Mouse (Mus musculus): Measurements from ENCODE around the gene Srrt. TPM values are rescaled to one million over a fixed set of nuclear protein-coding genes. Genes with fewer than 3 reads are reported as not detected.

Gene Srrt
- polyA plus RNA-seq (2015; fragmentation: Nextera tagmentation; extraction: Ambion mirVana) = 145 and 155 TPM in 2 replicates

DNA sequence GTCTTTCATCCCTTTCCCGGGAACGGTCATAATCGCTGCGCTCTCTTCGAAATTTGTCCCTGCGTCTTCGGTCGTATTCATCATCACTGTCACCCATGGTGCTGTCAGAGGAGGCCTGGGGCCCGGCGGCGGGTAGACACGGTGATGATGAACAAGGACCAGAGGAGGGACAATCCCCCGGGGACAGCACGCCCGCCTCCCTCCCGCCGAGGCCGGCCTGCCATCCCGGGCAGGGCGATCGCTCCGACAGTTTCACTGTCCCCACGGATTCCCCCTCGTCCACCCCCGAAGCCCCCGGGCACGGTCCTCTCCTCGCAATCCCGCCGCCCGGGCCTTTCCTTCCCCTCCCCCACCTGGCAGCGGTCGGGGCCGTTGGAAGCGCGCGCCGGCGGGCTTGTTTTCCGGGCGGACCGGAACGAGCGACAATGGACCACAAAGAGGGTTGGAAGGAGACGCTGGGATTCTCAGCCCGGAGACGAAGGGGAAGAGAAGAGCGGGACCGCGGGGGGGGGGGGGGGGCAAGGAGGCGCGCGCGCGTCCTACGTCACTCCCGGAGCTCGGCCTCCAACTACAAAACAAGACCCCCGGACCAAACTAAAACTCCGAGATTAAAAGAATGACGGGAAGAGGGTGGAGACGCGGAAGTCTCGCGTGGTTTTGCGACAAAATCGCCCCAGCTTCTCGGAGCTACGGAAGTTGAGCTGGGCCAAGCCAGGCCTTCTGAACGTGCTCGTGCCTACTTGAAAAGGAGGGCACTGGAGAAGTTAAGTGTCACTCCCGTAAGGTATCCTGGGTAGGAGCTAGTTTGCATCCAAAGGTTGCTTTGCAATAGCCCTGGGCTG, at the start of gene Srrt:
Gene Srrt, minus strand, starts transcription at position 604 of the 842 bp plus-strand sequence.
- H3K9me3 ChIP-seq = no peaks in the 10 kb centered on the region
- peaks cover 44% of the 10 kb centered on the region for H3K4me1 ChIP-seq
- peak; percentile 86 for ATAC-seq (ENCODE audit: borderline replicate concordance, extremely low read depth, low FRiP score, low TSS enrichment)
- WGBS = under 1% methylated on average over 57 of the region's 72 CpGs
- peak within 1 kb of the TSS; percentile 75 for H3K4me2 ChIP-seq
- H3K36me3 ChIP-seq = peaks cover 63% of the 10 kb centered on the region
- H3K4me3 ChIP-seq = peak within 1 kb of the TSS; percentile 94
- peak within 1 kb of the TSS; percentile 97 for H3K27ac ChIP-seq
- H3K9ac ChIP-seq = peak within 1 kb of the TSS; percentile 95
- no peaks in the 10 kb centered on the region for H3K27me3 ChIP-seq

GRCm38 (mm10) chr5:137354091-137354490, 46.6 kb upstream of the Srrt start:
- ATAC-seq (ENCODE audit: borderline replicate concordance, extremely low read depth, low FRiP score, low TSS enrichment) = no peak
- Histone ChIP-seq H3K36me3 (peaks cover 55% of the 10 kb centered on the region), H3K9ac (no peak overlapping the region), H3K9me3 (no peaks in the 10 kb centered on the region), H3K27me3 (no peaks in the 10 kb centered on the region), H3K4me3 (no peak overlapping the region), H3K27ac (no peak overlapping the region), H3K4me2 (peak overlapping the region; percentile 9; the same call in 1 of the 2 replicates), H3K4me1 (peaks cover 30% of the 10 kb centered on the region)
- 75% methylated on average over 17 of the region's 17 CpGs for WGBS

DNA sequence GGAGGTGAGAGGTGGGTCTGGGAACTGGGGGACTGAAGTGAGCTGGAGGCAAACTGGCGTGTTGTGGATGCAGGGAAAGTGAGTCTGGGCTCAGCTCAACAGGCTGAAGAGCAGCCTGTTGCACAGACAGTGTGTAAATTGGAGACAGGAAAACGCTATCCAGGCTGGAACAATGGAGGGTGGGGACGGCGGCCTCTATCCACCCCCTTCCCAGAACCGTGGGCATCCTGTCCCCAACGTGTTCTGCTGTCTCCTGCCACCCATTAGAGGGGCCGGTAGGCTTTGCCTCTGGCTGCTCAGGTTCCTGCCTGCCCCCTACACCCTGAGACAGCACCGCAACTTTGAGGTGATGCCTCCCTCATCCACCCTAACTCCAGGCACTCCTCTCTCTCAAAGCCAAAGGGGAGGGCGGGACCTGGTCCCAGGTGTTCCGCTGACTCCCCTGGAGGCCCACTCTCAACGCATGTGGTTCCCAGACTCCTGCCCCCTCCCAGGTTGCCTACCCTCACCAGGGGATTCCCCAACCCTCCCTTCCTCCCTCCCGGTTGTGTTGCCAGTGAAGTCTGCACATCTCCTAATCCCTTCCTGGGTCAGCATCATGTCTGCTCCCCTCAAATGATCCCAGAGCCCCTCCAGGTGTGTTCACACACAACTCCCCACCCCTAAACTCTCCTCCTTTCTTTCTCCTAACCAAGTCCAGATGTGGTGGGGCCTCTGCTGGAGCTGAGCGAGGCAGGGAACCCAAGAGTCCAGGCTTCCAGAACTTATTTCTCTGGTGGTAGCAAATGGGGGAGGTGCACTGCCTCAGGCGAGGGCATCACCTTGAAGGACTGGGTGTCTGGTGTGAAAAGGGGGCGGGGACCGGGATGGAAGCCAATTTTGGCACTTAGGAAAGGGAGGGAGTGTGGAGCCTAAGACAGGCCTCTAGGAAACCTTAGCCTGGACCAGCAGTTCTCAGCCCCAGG, 44.8 kb upstream of the Srrt start:
- Histone ChIP-seq H3K27me3 (no peaks in the 10 kb centered on the region), H3K9ac (peak overlapping the region; percentile 99), H3K27ac (peak overlapping the region; percentile 99), H3K4me2 (peak overlapping the region; percentile 94), H3K9me3 (no peaks in the 10 kb centered on the region), H3K4me1 (peaks cover 47% of the 10 kb centered on the region), H3K36me3 (peaks cover 37% of the 10 kb centered on the region), H3K4me3 (peak overlapping the region; percentile 97)
- no peak for ATAC-seq (ENCODE audit: borderline replicate concordance, extremely low read depth, low FRiP score, low TSS enrichment)
- 8% methylated on average over 16 of the region's 16 CpGs for WGBS

- Histone ChIP-seq H3K36me3 (peaks cover 30% of the 10 kb centered on the region), H3K27ac (peak overlapping the region; percentile 99), H3K4me3 (peak overlapping the region; percentile 97), H3K27me3 (no peaks in the 10 kb centered on the region), H3K4me1 (peaks cover 56% of the 10 kb centered on the region), H3K4me2 (peak overlapping the region; percentile 94), H3K9ac (peak overlapping the region; percentile 99), H3K9me3 (no peaks in the 10 kb centered on the region)
- WGBS = 1% methylated on average over 4 of the region's 4 CpGs
- ATAC-seq (ENCODE audit: borderline replicate concordance, extremely low read depth, low FRiP score, low TSS enrichment) = no peak
These were observed 43.9 kb upstream of the Srrt start for GRCm38 (mm10) chr5:137351394-137351793.

- Histone ChIP-seq H3K27me3 (no peaks in the 10 kb centered on the region), H3K27ac (peak overlapping the region; percentile 99), H3K4me2 (peak overlapping the region; percentile 94), H3K36me3 (peaks cover 27% of the 10 kb centered on the region), H3K4me1 (peaks cover 59% of the 10 kb centered on the region), H3K9ac (peak overlapping the region; percentile 99), H3K9me3 (no peaks in the 10 kb centered on the region), H3K4me3 (peak overlapping the region; percentile 97)
- 3% methylated on average over 8 of the region's 8 CpGs for WGBS
- ATAC-seq (ENCODE audit: borderline replicate concordance, extremely low read depth, low FRiP score, low TSS enrichment) = no peak
These were observed 43.5 kb upstream of the Srrt start for GRCm38 (mm10) chr5:137351058-137351380.

- Histone ChIP-seq H3K9me3 (no peaks in the 10 kb centered on the region), H3K9ac (peak overlapping the region; percentile 99), H3K4me3 (peak overlapping the region; percentile 97), H3K27ac (peak overlapping the region; percentile 99), H3K4me1 (peaks cover 64% of the 10 kb centered on the region), H3K4me2 (peak overlapping the region; percentile 94), H3K36me3 (peaks cover 21% of the 10 kb centered on the region), H3K27me3 (no peaks in the 10 kb centered on the region)
- under 1% methylated on average over 55 of the region's 55 CpGs for WGBS
- peak; percentile 41; the same call in 1 of the 2 replicates for ATAC-seq (ENCODE audit: borderline replicate concordance, extremely low read depth, low FRiP score, low TSS enrichment)
These were observed 43.0 kb upstream of the Srrt start for GRCm38 (mm10) chr5:137350205-137351057.

- under 1% methylated on average over 30 of the region's 32 CpGs for WGBS
- Histone ChIP-seq H3K4me3 (peak within 1 kb of the TSS; percentile 97), H3K36me3 (peaks cover 12% of the 10 kb centered on the region), H3K4me1 (peaks cover 72% of the 10 kb centered on the region), H3K9ac (peak within 1 kb of the TSS; percentile 99), H3K27me3 (no peaks in the 10 kb centered on the region), H3K4me2 (peak within 1 kb of the TSS; percentile 94), H3K9me3 (no peaks in the 10 kb centered on the region), H3K27ac (peak within 1 kb of the TSS; percentile 99)
- peak; percentile 95 for ATAC-seq (ENCODE audit: borderline replicate concordance, extremely low read depth, low FRiP score, low TSS enrichment)
These were observed 42.1 kb upstream of the Srrt start, which contains the start of gene Ephb4 for GRCm38 (mm10) chr5:137349384-137350204. Gene Ephb4, plus strand, starts transcription at chr5:137350109.

DNA sequence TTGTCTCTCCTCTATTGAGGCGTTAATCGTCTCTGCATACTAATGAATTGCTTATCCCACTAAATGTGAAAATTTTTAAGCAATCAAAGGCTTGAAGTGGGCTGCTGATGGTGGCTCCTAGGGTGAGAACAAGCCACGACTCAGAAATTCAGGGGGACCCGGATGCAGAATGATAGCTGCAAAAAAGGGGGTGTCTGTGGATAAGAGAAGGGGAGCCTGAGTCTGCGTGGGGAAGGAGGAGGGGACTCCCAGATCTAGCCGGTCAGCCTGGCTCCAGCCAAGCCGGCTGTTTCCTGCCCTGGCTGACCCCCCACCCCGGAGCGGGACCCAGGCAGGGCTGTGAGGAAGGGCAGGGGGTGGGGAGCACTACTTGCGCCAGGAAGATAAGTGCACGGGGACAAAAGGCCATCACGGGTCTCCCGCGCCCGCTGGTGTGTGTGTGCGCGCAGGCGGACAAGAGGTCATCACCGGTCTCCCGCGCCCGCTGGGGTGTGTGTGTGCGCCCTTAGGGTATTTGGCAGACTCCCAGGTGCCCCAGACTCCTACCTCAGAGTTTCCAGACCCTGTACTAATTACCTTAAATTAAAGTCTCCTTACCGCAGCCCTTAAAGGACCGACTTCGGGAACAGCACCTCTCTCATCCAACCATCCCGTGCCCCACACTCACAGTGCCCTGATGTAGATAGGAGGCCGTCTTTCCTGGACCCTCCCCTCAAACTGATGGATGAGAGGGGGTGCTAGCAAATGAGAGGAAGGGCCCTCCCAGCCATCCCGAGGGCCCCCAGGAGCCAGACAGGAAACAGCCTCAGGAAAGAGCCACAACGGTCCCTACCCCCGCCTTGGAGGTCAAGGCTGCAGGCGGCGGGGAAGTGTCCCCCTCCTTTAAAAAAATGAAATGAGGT, 41.3 kb upstream of the Srrt start:
- Histone ChIP-seq H3K27me3 (no peaks in the 10 kb centered on the region), H3K4me2 (peak overlapping the region; percentile 94), H3K9ac (peak overlapping the region; percentile 36), H3K9me3 (no peaks in the 10 kb centered on the region), H3K4me3 (peak overlapping the region; percentile 97), H3K36me3 (peaks cover 4% of the 10 kb centered on the region), H3K4me1 (peaks cover 71% of the 10 kb centered on the region), H3K27ac (peak overlapping the region; percentile 99)
- peak; percentile 43 for ATAC-seq (ENCODE audit: borderline replicate concordance, extremely low read depth, low FRiP score, low TSS enrichment)
- 1% methylated on average over 33 of the region's 33 CpGs for WGBS

- Histone ChIP-seq H3K27ac (peak overlapping the region; percentile 99), H3K36me3 (no peaks in the 10 kb centered on the region), H3K4me2 (peak overlapping the region; percentile 94), H3K9ac (no peak overlapping the region), H3K27me3 (no peaks in the 10 kb centered on the region), H3K4me3 (no peak overlapping the region; the same call in 1 of the 2 replicates), H3K4me1 (peaks cover 72% of the 10 kb centered on the region), H3K9me3 (no peaks in the 10 kb centered on the region)
- ATAC-seq (ENCODE audit: borderline replicate concordance, extremely low read depth, low FRiP score, low TSS enrichment) = no peak
- 11% methylated on average over 7 of the region's 7 CpGs for WGBS
These were observed 40.4 kb upstream of the Srrt start for GRCm38 (mm10) chr5:137347856-137348255.

- Histone ChIP-seq H3K27ac (peak overlapping the region; percentile 99), H3K4me3 (no peak overlapping the region), H3K4me2 (no peak overlapping the region), H3K9ac (no peak overlapping the region), H3K36me3 (no peaks in the 10 kb centered on the region), H3K27me3 (no peaks in the 10 kb centered on the region), H3K4me1 (peaks cover 69% of the 10 kb centered on the region), H3K9me3 (no peaks in the 10 kb centered on the region)
- 55% methylated on average over 4 of the region's 4 CpGs for whole genome bisulfite sequencing
- ATAC-seq (ENCODE audit: borderline replicate concordance, extremely low read depth, low FRiP score, low TSS enrichment) = no peak
These were observed 39.5 kb upstream of the Srrt start for GRCm38 (mm10) chr5:137346983-137347382.

Measured in lung, embryonic 15.5 days (tissue).